Mouse (Mus musculus) brain, embryonic 14.5 days (tissue): ENCODE results near the gene Srpr.

ENCODE experiments used
- CTCF ChIP-seq: fragments of 200-500 bp; IDR thresholded peaks from 2 replicates; pipeline ENCODE4 v1.5.1; 2012; ENCODE audit warnings: inconsistent platforms, mild to moderate bottlenecking, moderate library complexity, borderline replicate concordance; ENCODE audit not compliant: insufficient read depth, insufficient read length; ENCODE audit errors: extremely low read depth
- POLR2A ChIP-seq: fragments of 200-500 bp; IDR thresholded peaks from 2 replicates; pipeline ENCODE4 v1.6.1; 2012; ENCODE audit warnings: mild to moderate bottlenecking, inconsistent platforms, borderline replicate concordance; ENCODE audit not compliant: poor library complexity, insufficient read depth, insufficient read length, severe bottlenecking; ENCODE audit errors: extremely low read depth

DNA sequence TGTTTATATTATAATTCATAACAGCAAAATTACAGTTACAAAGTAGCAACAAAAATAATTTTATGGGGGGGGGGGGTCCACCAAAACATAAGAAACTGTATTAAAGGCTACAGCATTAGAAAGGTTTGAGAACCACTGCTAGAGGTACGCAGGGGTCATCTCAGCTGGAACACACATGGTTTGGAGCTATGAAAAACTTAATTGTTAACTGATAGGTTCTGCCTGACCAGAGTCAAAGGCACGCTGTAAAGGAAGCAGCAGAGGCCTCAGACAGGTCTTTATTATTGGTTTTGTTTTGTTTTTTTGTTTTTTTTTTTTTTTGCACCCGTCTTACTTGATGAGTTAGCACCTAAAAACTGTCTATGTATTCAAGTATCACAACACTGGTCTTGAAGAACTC lies 41.5 kb upstream of the Srpr start:
- TF ChIP-seq POLR2A (no peak), CTCF (no peak)
